Mouse (Mus musculus) urinary bladder, postnatal 36 days (tissue): ENCODE data around the gene Smoc1.

Experiments
- DNase-seq, 2 experiments: peaks; one replicate each; pipeline ENCODE4 v3.0.0; 2022; ENCODE audit warnings: low spot score in 2 of 2, mixed read lengths in 1 of 2

The Smoc1 gene

DNA sequence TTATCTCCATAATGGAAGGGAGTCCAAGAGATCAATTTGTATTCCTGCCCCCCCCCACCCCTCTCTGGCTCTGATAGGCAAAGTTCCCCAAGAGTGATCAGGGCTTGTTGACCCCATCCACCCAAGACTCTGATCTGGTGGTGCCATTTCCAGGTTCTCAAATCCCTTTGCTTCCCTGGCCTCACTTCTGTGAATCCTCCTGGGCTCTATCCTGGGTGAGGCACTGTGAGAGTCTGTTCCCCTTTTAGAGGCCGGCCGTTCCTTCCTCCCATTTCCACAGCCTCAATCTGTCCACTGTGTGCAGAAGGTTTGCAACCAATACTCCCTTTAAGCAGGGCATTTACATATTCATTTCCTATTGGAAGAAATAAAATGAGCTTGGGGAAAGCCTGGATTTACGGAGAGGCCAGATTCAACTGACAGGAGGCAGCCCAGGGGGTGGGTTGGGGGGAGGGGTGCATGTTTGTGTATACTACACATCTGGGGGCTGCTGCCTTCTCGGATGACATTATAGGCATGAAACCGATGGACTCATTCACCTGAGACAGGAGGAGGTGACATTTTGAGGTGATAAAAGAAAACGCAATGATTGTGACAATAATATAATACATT lies 199.5 kb downstream of the Smoc1 start:
- no peak for DNase-seq

DNA sequence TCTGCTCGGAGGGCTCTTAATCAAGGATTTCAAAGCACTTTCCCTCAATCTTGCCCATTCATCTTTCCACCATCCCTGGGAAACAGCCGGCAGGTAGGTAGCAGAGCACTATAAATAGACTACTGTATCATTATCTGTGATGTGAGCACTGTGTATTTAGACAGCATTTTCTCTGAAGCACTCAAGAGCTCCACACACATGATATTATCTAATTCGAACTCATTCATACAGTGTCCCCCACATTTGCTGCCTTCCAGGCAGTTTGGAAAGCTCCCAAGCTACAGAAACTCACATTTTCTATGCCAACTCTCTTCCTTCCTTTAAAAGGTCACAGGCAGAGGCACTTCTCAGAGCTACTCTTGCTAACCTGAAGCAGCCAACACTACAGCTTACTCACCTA lies 200.0 kb downstream of the Smoc1 start:
- DNase-seq = no peak

DNA sequence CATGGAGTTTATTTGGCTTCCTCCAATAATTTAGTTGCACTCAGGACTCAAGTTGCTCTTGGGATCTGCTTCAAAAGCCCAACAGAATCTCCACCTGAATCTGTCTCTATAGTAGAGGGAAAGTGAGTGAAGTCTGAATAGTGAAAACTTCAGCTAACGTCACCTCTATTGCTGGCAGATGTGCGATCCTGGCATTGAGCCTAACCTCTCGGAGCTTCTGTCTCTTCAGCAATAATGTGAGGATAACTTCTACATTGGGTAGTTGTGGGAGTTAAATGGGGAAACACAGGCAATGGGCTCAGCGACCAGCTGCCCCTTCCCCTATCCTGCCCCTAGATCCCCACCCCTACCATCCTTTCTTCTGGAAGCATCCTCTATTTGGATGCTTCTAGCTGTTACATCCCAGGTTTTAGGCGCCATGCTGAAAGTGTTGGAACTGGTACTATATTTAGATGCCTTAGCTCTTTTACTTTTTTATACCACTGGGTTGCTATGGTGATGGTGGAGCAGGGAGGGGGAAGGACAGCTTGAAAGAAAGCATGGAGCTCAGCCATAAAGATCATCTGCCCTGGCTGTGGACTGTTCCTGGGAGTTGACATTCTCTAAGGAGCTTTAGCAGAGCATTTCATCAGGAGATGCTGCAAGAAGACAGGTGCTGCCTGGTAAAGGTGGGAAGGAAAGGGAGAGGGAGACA lies 201.3 kb downstream of the Smoc1 start:
- no peak for DNase-seq

GRCm38 (mm10) chr12:81233746-81234380 lies 207.3 kb downstream of the Smoc1 start:
- no peak for DNase-seq

DNA sequence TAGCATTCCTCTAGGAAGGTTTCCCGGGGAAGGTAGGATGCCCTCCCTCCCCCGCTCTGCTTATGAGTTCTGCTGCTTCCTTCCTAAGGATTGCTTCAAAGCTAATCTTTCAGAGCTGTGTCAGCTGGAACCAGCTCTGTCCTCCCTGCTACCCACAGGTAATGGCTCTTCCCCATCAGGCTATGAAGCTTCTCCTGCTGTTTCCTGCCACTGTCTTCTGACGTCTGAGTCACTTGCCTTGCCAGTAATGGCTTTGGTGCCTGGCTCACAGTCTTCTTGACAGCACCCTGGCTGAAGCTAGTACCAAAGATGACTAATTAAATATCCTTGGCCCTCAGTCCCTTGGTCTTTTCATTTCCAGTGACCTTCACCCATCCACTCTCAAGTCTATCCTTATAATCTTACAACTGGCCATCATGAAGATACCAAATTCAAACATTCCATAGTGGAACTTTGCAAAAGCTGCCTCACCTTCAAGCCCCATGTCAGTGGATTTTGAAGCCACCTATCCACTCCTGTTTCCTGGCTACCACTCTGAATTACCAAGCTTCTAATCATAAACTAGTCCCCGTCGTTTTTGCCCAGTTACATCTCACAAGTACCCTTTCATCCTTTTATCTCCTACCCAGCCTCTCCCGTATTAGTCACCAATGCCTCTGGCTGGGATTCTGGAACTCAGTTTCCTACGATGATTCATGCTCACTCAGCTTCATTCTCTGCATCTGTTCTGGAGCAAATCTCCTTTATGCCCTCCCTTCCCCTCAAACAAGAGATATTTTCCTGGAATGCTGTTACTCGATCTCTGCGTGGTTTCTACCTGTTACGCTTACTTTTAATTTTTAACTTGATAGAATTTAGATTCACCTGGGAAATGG lies 209.1 kb downstream of the Smoc1 start:
- DNase-seq = no peak
